Mouse (Mus musculus) 416B (cell line): Measurements from ENCODE around the gene Etnppl.

Source experiments
- DNase-seq: peaks from one replicate; pipeline ENCODE4 v3.0.0; 2011; ENCODE audit warnings: low read depth

Etnppl gene

DNA sequence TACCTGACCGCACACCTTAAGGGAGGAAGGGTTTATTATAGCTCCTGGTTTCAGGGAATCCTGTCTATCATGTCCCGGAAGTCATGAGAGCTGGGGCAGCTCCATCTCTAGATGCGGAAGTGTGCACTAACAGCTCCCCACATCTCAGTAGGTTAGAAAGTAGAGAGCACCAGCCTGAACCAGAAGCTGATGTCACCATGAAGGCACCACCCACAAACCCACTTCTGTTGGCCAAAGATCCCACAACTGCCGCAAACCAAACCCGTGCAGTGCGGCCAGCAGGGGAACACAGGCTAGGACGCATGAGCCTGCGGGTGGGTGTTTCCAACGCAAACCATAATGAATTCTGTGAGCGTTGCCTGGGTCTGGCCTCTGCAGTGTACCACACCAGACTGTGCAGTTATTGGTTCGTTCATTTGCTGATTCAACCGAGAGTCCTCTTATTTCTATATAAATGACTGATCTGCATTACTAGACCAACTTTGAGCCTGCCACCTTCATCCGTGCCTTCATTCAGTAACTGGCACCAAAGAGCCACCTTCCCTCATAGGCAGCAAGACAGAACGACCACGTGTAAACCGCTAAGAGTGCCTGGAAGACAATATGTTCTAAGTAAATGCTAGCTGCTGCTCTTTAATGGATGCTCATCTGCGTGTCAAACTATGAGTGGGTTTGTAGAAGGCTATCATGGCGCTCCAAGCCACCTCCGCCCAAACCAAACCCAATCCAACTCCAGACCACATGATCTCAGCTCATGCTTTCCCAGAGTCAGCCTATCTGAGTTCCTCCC, 60.6 kb downstream of the Etnppl start:
- no peak for DNase-seq

DNA sequence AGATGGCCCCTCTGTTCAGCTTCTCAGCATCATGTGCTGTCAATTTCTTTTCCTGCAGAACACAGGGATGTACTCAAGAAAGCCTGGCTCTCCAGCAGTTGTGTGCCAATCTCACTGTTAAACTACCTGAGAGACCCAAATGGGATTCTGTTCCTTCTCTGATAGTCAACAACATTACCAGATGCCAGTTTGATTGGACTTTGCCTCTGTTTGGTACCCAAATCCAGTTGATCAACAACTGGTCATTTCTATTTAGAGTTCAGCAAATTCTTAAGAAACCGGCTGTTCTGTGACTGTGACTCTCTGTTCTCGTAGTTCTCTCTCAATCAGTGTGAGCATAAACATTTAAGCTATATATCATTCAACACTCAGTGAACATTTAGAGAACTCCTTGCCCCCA, 64.0 kb downstream of the Etnppl start:
- DNase-seq, result no peak

DNA sequence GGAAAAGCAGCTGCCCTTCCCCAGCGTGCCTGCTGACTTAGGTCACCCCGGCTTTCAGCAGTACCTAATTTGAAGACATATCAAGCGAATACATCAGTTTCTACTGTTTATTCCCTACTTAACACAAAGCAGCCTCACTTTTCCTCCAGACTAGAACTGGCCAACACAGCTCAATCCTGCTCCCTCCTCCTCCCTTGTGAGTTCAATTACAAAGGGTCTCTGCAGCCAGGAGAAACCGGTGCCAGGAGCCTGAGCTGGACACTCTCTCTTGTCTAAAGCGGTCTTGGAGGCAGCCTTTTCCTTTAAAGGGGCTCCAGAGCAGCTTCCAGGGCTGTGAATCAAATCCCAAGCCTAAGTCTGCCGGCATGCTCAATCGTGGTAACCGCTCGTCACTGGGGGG, 64.9 kb downstream of the Etnppl start:
- no peak for DNase-seq

DNA sequence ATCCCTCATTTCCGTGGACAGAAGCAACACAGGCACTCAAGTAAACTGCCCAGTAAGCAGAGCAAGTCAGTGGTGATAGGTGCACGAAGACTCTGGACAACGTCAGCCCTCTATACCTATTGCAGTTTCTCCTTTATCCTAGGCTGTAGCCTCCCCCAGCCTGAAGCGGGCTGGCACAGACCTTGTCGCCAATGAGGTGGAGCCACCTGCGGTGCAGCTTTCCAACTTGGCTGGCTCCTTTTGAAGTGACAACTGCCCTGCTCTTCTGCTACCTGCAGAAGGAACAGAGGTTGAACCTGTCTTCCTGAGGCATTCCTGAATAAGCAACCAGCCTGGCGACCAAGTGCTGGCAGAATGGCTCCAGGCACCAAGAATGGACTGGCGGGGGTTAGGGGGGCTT, 66.6 kb downstream of the Etnppl start:
- no peak for DNase-seq

DNA sequence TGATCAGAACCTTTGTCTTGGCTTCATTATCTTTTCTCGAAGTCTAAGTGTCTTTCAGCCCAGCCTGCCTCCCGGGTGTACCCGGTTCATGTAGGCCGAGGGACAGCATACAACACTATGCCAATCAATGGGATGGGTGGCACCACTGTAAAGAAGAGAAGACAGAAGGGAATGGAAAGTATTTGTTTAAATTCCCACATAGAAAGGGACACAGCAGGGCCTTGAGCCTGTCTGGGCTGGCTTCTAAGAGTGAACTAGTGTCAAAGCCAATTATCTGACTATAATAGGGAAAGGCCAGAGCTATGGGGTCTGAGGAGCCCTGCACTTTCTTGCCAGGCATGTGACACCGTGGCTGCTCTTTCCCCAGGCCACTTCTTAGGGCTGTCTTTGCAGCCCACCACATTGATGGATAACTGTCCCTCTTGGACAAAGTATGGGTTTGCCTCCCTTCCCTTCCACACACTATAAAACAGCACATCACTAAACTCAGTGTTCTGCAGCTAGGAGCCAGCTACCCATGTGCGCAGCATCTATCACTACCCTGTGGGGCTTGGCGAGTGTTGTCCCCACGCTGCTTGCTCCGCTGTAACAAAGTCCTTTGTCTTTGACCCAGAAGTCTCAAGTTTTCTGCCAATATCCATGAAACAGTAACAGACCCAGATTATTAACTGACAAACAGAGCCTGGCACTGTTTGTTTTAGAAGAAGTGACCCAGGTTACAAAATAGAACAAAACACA, 67.2 kb downstream of the Etnppl start:
- no peak for DNase-seq

GRCm38 (mm10) chr3:130685014-130685366, 67.7 kb downstream of the Etnppl start:
- DNase-seq, result no peak

- no peak for DNase-seq
These were observed 69.8 kb downstream of the Etnppl start for GRCm38 (mm10) chr3:130687051-130687450.
